In the genomic region with DNA sequence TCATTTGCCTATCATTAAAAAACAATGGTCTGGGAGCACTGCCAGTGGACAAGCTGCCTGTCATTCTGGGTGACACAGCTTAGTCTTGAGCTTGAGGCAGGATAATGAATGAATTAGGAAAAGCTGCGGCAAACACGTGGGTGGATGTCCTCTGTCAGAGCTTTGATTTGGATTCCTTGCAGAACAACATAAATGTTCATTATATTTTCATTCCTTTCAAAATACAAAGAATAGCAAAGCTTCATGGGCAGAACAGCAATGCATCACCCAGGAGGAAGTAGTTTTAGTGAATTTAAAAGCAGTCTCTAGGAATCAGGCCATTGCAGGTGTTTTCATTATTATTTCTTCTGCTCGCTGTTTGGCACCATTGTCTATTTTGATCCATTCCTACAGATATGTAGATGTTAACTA, we compare ENCODE assay signal across 14 mouse cellular contexts.
DNase-seq lines count a peak whose midpoint lies in the region; ATAC-seq lines count a peak whose summit lies in the region.
"Had no signal": no experiment of that assay in that cellular context is flagged by ENCODE, and none has a peak within 500 bp of the region (broad histone marks: within the 10 kb centered on the region; RNA-seq: fewer than 3 reads in every experiment).

No protein-coding gene starts in this region.

- ATAC-seq in midbrain, embryonic 11.5 days (ENCODE audit: low FRiP score), result 0 out of 2 replicates have a peak, but pooled peaks have one; percentile 27
- ATAC-seq in megakaryocyte-erythroid progenitor cell, adult 5-6 weeks (replicated peaks; ENCODE audit: low FRiP score, low TSS enrichment, poor library complexity, severe bottlenecking), result no peak

- no peak overlapping the region for H3K9ac ChIP-seq in midbrain, embryonic 11.5 days (ENCODE audit: low read length)
- H3K9ac ChIP-seq: limb, embryonic 13.5 days; lung, embryonic 15.5 days; stomach, embryonic 15.5 days had no signal

- H3K4me1 ChIP-seq in midbrain, embryonic 11.5 days (ENCODE audit: control insufficient read depth, insufficient read depth, low read length), result no peaks in the 10 kb centered on the region
- no peaks in the 10 kb centered on the region for H3K4me1 ChIP-seq in midbrain, embryonic 10.5 days
- H3K4me1 ChIP-seq: limb, embryonic 13.5 days; lung, embryonic 15.5 days; stomach, embryonic 15.5 days had no signal

- H3K9me3 ChIP-seq in midbrain, embryonic 11.5 days (ENCODE audit: control insufficient read depth, low read length), result no peaks in the 10 kb centered on the region
- H3K9me3 ChIP-seq in midbrain, embryonic 10.5 days (replicated peaks), result no peaks in the 10 kb centered on the region
- H3K9me3 ChIP-seq: limb, embryonic 13.5 days; lung, embryonic 15.5 days; stomach, embryonic 15.5 days had no signal

- no peak overlapping the region for H3K4me2 ChIP-seq in midbrain, embryonic 11.5 days
- H3K4me2 ChIP-seq: limb, embryonic 13.5 days; lung, embryonic 15.5 days; stomach, embryonic 15.5 days had no signal

- intact Hi-C loops in heart, postnatal 36 days (cut with DNase I), result no loop called here

- 54% methylated on average over 3 of the region's 3 CpGs for WGBS in midbrain, embryonic 11.5 days
- WGBS in midbrain, embryonic 10.5 days, result 70% methylated on average over 3 of the region's 3 CpGs

- H3K27ac ChIP-seq in midbrain, embryonic 11.5 days (ENCODE audit: low read depth, low read length), result no peak overlapping the region
- H3K27ac ChIP-seq in midbrain, embryonic 10.5 days (replicated peaks), result no peak overlapping the region
- H3K27ac ChIP-seq: kidney, postnatal 0 days; limb, embryonic 13.5 days; lung, embryonic 15.5 days; stomach, embryonic 15.5 days had no signal

- H3K36me3 ChIP-seq in midbrain, embryonic 11.5 days (ENCODE audit: control insufficient read depth, insufficient read depth, low read length), result no peaks in the 10 kb centered on the region
- no peaks in the 10 kb centered on the region for H3K36me3 ChIP-seq in midbrain, embryonic 10.5 days
- H3K36me3 ChIP-seq: limb, embryonic 13.5 days; lung, embryonic 15.5 days; stomach, embryonic 15.5 days had no signal

- no peak for DNase-seq in midbrain, embryonic 11.5 days (ENCODE audit: low spot score, missing footprints)
- DNase-seq in midbrain, embryonic 10.5 days (ENCODE audit: low spot score), result no peak
- peak; percentile 7 to 35 for DNase-seq in frontal cortex, adult 2 months (ENCODE audit: extremely low spot score in 1 of 2, low spot score in 1 of 2)
- DNase-seq in layer of hippocampus, postnatal 14 days (ENCODE audit: low spot score in 2 of 2), result peak; percentile 13 to 72
- peak; percentile 8 for DNase-seq in right cerebral cortex, postnatal 25 days
- no peak for DNase-seq in cerebellum, adult 18-20 months
- no peak for DNase-seq in heart, postnatal 36 days

- H3K27me3 ChIP-seq in midbrain, embryonic 11.5 days (ENCODE audit: control insufficient read depth, insufficient read depth, low read length), result no peaks in the 10 kb centered on the region
- no peaks in the 10 kb centered on the region for H3K27me3 ChIP-seq in midbrain, embryonic 10.5 days (ENCODE audit: low read depth, poor library complexity, severe bottlenecking)
- H3K27me3 ChIP-seq: CH12.LX; limb, embryonic 13.5 days; lung, embryonic 15.5 days; stomach, embryonic 15.5 days had no signal

- no peak overlapping the region for H3K4me3 ChIP-seq in midbrain, embryonic 11.5 days (ENCODE audit: low read depth, low read length)
- H3K4me3 ChIP-seq in midbrain, embryonic 10.5 days, result no peak overlapping the region
- H3K4me3 ChIP-seq: erythroblast, embryonic 14.5 days; limb, embryonic 13.5 days; lung, embryonic 15.5 days; stomach, embryonic 15.5 days had no signal

Comparison
In these comparisons a context has a peak if more than half of its experiments do, and no peak if none do; other contexts are left out.
1. DNase-seq: peak in frontal cortex, adult 2 months (2 of 2), layer of hippocampus, postnatal 14 days (2 of 2) and right cerebral cortex, postnatal 25 days (single experiment); none in midbrain, embryonic 11.5 days (single experiment), midbrain, embryonic 10.5 days (single experiment), cerebellum, adult 18-20 months (0 of 2) and heart, postnatal 36 days (0 of 2).